Mouse (Mus musculus) ES-E14 (cell line): ENCODE data around the gene Syngap1.

Source experiments
- CHD2 ChIP-seq: IDR thresholded peaks from 2 replicates; pipeline ENCODE4 v1.6.1; 2014; ENCODE audit warnings: mild to moderate bottlenecking, low read depth, low read length, inconsistent platforms
- HCFC1 ChIP-seq: IDR thresholded peaks from 2 replicates; pipeline ENCODE4 v1.6.1; 2012; ENCODE audit warnings: low read length, inconsistent platforms, borderline replicate concordance; ENCODE audit not compliant: insufficient read depth
- MAFK ChIP-seq: IDR thresholded peaks from 2 replicates; pipeline ENCODE4 v1.6.1; 2014; ENCODE audit warnings: mild to moderate bottlenecking, low read depth, low read length, inconsistent platforms; ENCODE audit not compliant: insufficient read depth
- ZC3H11A ChIP-seq: IDR thresholded peaks from 2 replicates; pipeline ENCODE4 v1.6.1; 2012; ENCODE audit warnings: low read depth, mild to moderate bottlenecking, inconsistent platforms, low read length, borderline replicate concordance
- ZNF384 ChIP-seq: IDR thresholded peaks from 2 replicates; pipeline ENCODE4 v1.6.1; 2012; ENCODE audit warnings: low read depth, low read length, inconsistent platforms

GRCm38 (mm10) chr17:27018555-27019196, 77.6 kb downstream of the Syngap1 start:
- TF ChIP-seq ZC3H11A (no peak), CHD2 (no peak), MAFK (no peak), ZNF384 (no peak), HCFC1 (no peak)
